Mouse (Mus musculus): ENCODE results near the gene Sumf1.

GRCm38 (mm10) chr6:108061121-108061520, 124.3 kb downstream of the Sumf1 start:
- TF ChIP-seq CTCF (IDR thresholded peaks at IDR 0.05; ENCODE audit: low read depth, low read length): no peak
- no peak for TF ChIP-seq POLR2AphosphoS5 (IDR thresholded peaks at IDR 0.05; ENCODE audit: insufficient replicate concordance, low read depth, low read length)
- no peak for TF ChIP-seq TAL1 (conservative IDR thresholded peaks at IDR 0.05; ENCODE audit: low read depth, low read length)
- TF ChIP-seq GATA1 (IDR thresholded peaks at IDR 0.05; ENCODE audit: borderline replicate concordance, low read length): no peak
